Mouse (Mus musculus): ENCODE measurements around the gene Hist3h2ba. TPM values are rescaled to one million over a fixed set of nuclear protein-coding genes. Genes with fewer than 3 reads are reported as not detected.

Gene Hist3h2ba
- total RNA-seq, 2 experiments from 2014 or later: 172 to 180 TPM

DNA sequence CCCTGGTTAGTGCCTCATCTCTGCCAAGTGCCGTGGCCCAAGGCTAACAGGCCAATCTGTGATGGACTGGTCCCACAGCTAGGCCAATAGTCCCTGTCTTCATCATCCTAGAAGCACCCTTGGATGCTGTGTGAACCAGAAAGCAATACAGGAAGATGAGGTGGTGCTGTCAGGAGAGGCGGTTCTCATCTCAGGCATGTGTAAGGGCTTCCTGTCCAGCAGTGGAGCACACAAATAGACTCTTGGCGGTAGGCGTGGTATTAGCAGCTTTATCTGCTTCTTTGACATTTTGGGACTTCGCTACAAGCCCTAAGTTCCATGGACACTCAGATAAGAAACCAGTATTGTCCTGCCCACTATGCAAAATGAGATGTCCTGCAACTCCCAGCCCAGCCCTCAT, 48.8 kb downstream of the Hist3h2ba start:
- DNase-seq (ENCODE audit: extremely low spot score in 1 of 2, low spot score in 2 of 2): no peak
- intact Hi-C loops (cut with DNase I): no loop called here

Small RNAs within 50 kb of the gene (microRNA-seq; reads per million reads assigned to microRNA genes)
- gene Gm44313: not detected

Other genes with a start within 250 kb of the Hist3h2ba start
- gene Olfr319, start 249.8 kb upstream of the Hist3h2ba start, total RNA-seq (2021): not detected
- gene Olfr318, start 224.9 kb upstream of the Hist3h2ba start, total RNA-seq (2021): not detected
- gene Olfr317, start 209.7 kb upstream of the Hist3h2ba start, total RNA-seq (2021): under 1 TPM; 0.20 to 0.30 TPM
- under 1 TPM; 0.24 to 0.28 TPM for gene Olfr316, start 196.2 kb upstream of the Hist3h2ba start, total RNA-seq (2021)
- gene Olfr315, start 175.7 kb upstream of the Hist3h2ba start, total RNA-seq (2021): not detected
- gene Olfr314, start 166.0 kb upstream of the Hist3h2ba start, total RNA-seq (2021): not detected
- gene Fam183b, start 147.0 kb upstream of the Hist3h2ba start, total RNA-seq (2021): 1 to 10 TPM; 1.2 to 2.2 TPM
- not detected for gene Olfr313, start 133.9 kb upstream of the Hist3h2ba start, total RNA-seq (2021)
- not detected for gene Olfr312, start 119.7 kb upstream of the Hist3h2ba start, total RNA-seq (2021)
- gene Olfr311, start 109.7 kb upstream of the Hist3h2ba start, total RNA-seq (2021): not detected
- 10 to 100 TPM; 17.5 to 18.7 TPM for gene Gm12258, start 101.8 kb upstream of the Hist3h2ba start, total RNA-seq (2021)
- 10 to 100 TPM in 1 of 2 experiments, 1 to 10 TPM in 1; 8.8 to 11.0 TPM for gene 2810021J22Rik, start 81.7 kb upstream of the Hist3h2ba start, total RNA-seq (2021)
- gene Zfp39, start 44.7 kb upstream of the Hist3h2ba start, total RNA-seq (2021): 1 to 10 TPM; 9.5 to 9.6 TPM
- under 1 TPM in 1 of 2 experiments, not detected in 1; 0.06 TPM for gene Btnl10, start 31.0 kb upstream of the Hist3h2ba start, total RNA-seq (2021)
- 100 to 1,000 TPM; 471 to 480 TPM for gene Rnf187, start 10.0 kb upstream of the Hist3h2ba start, total RNA-seq (2021)
- gene Hist3h2a, start 5.8 kb downstream of the Hist3h2ba start, total RNA-seq (2021): 10 to 100 TPM; 66.5 to 67.4 TPM
- 1 to 10 TPM; 2.8 to 3.7 TPM for gene Trim17, start 5.8 kb downstream of the Hist3h2ba start, total RNA-seq (2021)
- gene Trim11, start 29.2 kb downstream of the Hist3h2ba start, total RNA-seq (2021): 10 to 100 TPM; 22.0 to 22.7 TPM
- gene Obscn, start 187.5 kb downstream of the Hist3h2ba start, total RNA-seq (2021): 1 to 10 TPM; 2.1 to 2.3 TPM
- gene Iba57, start 214.8 kb downstream of the Hist3h2ba start, total RNA-seq (2021): 10 to 100 TPM; 11.4 to 13.9 TPM
- 1 to 10 TPM; 1.6 to 3.9 TPM for gene Gjc2, start 234.3 kb downstream of the Hist3h2ba start, total RNA-seq (2021)
- 100 to 1,000 TPM; 115 to 117 TPM for gene Guk1, start 243.3 kb downstream of the Hist3h2ba start, total RNA-seq (2021)

All from left cerebral cortex, postnatal 10 days (tissue).